Mouse (Mus musculus) ES-Bruce4 (cell line): Measurements from ENCODE around the gene Olfr424.

Experiments used
- CTCF ChIP-seq: IDR thresholded peaks from one replicate; pipeline ENCODE4 v1.8.1; 2011; ENCODE audit warnings: low read depth, low read length
- POLR2A ChIP-seq: IDR thresholded peaks from one replicate; pipeline ENCODE4 v1.8.1; 2011; ENCODE audit warnings: low read length; ENCODE audit not compliant: insufficient read depth

- TF ChIP-seq POLR2A (no peak), CTCF (no peak)
These were observed 24.0 kb downstream of the Olfr424 start, which contains the start of gene Olfr420 for GRCm38 (mm10) chr1:174155333-174155732.
